8 mouse cellular contexts compared by ENCODE assay signal in the genomic region with DNA sequence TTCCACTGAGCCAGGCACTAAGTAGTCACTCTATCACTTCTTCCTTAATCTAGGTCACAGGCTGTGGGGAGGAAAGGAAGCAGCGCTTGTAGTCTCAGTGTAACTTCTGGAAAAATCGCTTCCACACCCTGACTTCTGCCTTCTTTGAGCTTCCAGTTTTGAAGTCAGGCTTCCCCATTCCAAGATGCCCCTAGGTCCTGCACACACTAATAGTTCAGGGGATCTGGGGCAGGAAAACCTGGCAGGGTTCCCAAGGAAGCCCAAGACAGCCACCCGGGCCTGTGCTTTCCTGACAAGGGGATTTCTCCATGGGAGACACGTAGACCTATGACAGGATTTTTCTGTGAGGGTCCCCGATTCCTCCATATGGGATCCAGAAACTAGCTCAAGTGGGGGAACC. TPM values are rescaled to one million over a fixed set of nuclear protein-coding genes. Genes with fewer than 3 reads are reported as not detected.
A peak's percentile ranks its signal among the peaks of the same experiment; 100 is the strongest.
DNase-seq lines count a peak whose midpoint lies in the region; ATAC-seq and TF ChIP-seq lines count a peak whose summit lies in the region.

No protein-coding gene starts in this region.

- peak; percentile 12 to 33 for DNase-seq in layer of hippocampus, postnatal 14 days (ENCODE audit: low spot score in 2 of 2)
- no peak for DNase-seq in layer of hippocampus, adult 11-12 months (ENCODE audit: low spot score)
- peak; percentile 44 to 52 for DNase-seq in cerebellum, postnatal 25 days
- peak; percentile 34 to 50 for DNase-seq in heart, postnatal 36 days
- no peak for DNase-seq in gastrocnemius, postnatal 14 days
- no peak for DNase-seq in frontal cortex, postnatal 14 days (ENCODE audit: low spot score in 2 of 2)

- H3ac ChIP-seq in myocyte (ENCODE audit: control insufficient read depth, insufficient read length): peak overlapping the region; percentile 55

- TF ChIP-seq POLR2A in myocyte (IDR thresholded peaks at IDR 0.05; ENCODE audit: insufficient read length, low read depth): no peak

- peak overlapping the region; percentile 93 for H3K9ac ChIP-seq in limb, embryonic 15.5 days

- H3K4me1 ChIP-seq in limb, embryonic 15.5 days: peaks cover 43% of the 10 kb centered on the region

- no peaks in the 10 kb centered on the region for H3K27me3 ChIP-seq in limb, embryonic 15.5 days
- no peaks in the 10 kb centered on the region for H3K27me3 ChIP-seq in myocyte (ENCODE audit: control insufficient read depth, insufficient read depth, insufficient read length)

- H3K4me3 ChIP-seq in limb, embryonic 15.5 days: peak overlapping the region; percentile 94
- H3K4me3 ChIP-seq in myocyte: peak overlapping the region; percentile 89

- 20% methylated on average over 5 of the region's 5 CpGs for WGBS in limb, embryonic 15.5 days

- intact Hi-C loops in heart, postnatal 36 days (cut with DNase I): loop anchor here (2.0 kb wide), 1 partner anchor 36 kb away; no protein-coding TSS in a partner anchor
- intact Hi-C loops in gastrocnemius, postnatal 14 days (cut with DNase I; ENCODE audit: low total_unique reads): no loop called here

- ATAC-seq in limb, embryonic 15.5 days (ENCODE audit: insufficient number of reproducible peaks, low FRiP score, low TSS enrichment, low read depth): no peak

- H3K9me3 ChIP-seq in limb, embryonic 15.5 days: no peaks in the 10 kb centered on the region

- H3K4me2 ChIP-seq in limb, embryonic 15.5 days: peak overlapping the region; percentile 74
- peak overlapping the region; percentile 98 for H3K4me2 ChIP-seq in myocyte (ENCODE audit: low read depth)

- peaks cover 56% of the 10 kb centered on the region for H3K79me2 ChIP-seq in myocyte (ENCODE audit: control insufficient read depth, insufficient read depth)

- H3K27ac ChIP-seq in limb, embryonic 15.5 days: peak overlapping the region; percentile 90

- peaks cover 10% of the 10 kb centered on the region for H3K36me3 ChIP-seq in limb, embryonic 15.5 days
- H3K36me3 ChIP-seq in myocyte (ENCODE audit: control insufficient read depth, insufficient read depth): no peaks in the 10 kb centered on the region

TF ChIP-seq in myocyte, 11 proteins besides CTCF, POLR2A, EP300 and RAD21:
- TF ChIP-seq USF1 (IDR thresholded peaks at IDR 0.05; ENCODE audit: low read depth) (no peak), TCF3 (IDR thresholded peaks at IDR 0.05; ENCODE audit: insufficient read length, low read depth) (no peak), E2F4 (IDR thresholded peaks at IDR 0.05; ENCODE audit: insufficient read depth) (no peak), REST (IDR thresholded peaks at IDR 0.05; ENCODE audit: insufficient read depth, insufficient read length) (no peak), SRF (IDR thresholded peaks at IDR 0.05; ENCODE audit: control insufficient read depth, insufficient read length, low read depth) (no peak), MAX (IDR thresholded peaks at IDR 0.05; ENCODE audit: low read depth) (no peak), TCF12 (IDR thresholded peaks at IDR 0.05; ENCODE audit: insufficient read depth, poor library complexity, severe bottlenecking) (no peak), MYOD1 (IDR thresholded peaks at IDR 0.05; ENCODE audit: control insufficient read depth in 1 of 3, insufficient read length in 2 of 3, low read depth in 2 of 3) (no peak), POLR2AphosphoS2 (IDR thresholded peaks at IDR 0.05; ENCODE audit: insufficient read length, low read depth) (no peak), CEBPB (IDR thresholded peaks at IDR 0.05; ENCODE audit: insufficient read depth, poor library complexity, severe bottlenecking) (no peak)

RNA-seq across cellular contexts. Expression of a gene that starts 0.9 kb away (rescaled TPM):
- 100 to 1,000 TPM; 137 to 144 TPM for total RNA-seq in layer of hippocampus, postnatal 14 days (2021)
- total RNA-seq in heart, postnatal 36 days (2021): 10 to 100 TPM; 35.1 to 43.5 TPM
- 72.3 and 75.0 TPM in 2 replicates for polyA plus RNA-seq in limb, embryonic 15.5 days (2015; fragmentation: Nextera tagmentation; extraction: Ambion mirVana)
- polyA plus RNA-seq in myocyte (2012; fragmentation: generic; extraction: Trizol): 68.0 TPM
- total RNA-seq in gastrocnemius, postnatal 14 days (2021): 10 to 100 TPM; 23.7 to 25.2 TPM

RNA-seq across cellular contexts. Expression of a gene that starts 13.9 kb away (rescaled TPM):
- 10 to 100 TPM; 60.6 to 62.2 TPM for total RNA-seq in layer of hippocampus, postnatal 14 days (2021)
- 10 to 100 TPM; 22.5 to 27.0 TPM for total RNA-seq in heart, postnatal 36 days (2021)
- 14.2 and 15.3 TPM in 2 replicates for polyA plus RNA-seq in limb, embryonic 15.5 days (2015; fragmentation: Nextera tagmentation; extraction: Ambion mirVana)
- 20.6 TPM for polyA plus RNA-seq in myocyte (2012; fragmentation: generic; extraction: Trizol)
- 10 to 100 TPM; 25.5 to 26.1 TPM for total RNA-seq in gastrocnemius, postnatal 14 days (2021)

RNA-seq across cellular contexts. Expression of a gene that starts 39.2 kb away (rescaled TPM):
- total RNA-seq in layer of hippocampus, postnatal 14 days (2021): 10 to 100 TPM; 44.8 to 54.7 TPM
- total RNA-seq in heart, postnatal 36 days (2021): 1 to 10 TPM; 2.5 to 2.9 TPM
- polyA plus RNA-seq in limb, embryonic 15.5 days (2015; fragmentation: Nextera tagmentation; extraction: Ambion mirVana): 25.9 and 31.0 TPM in 2 replicates
- polyA plus RNA-seq in myocyte (2012; fragmentation: generic; extraction: Trizol): 1.9 TPM
- 1 to 10 TPM; 3.2 to 3.5 TPM for total RNA-seq in gastrocnemius, postnatal 14 days (2021)

RNA-seq across cellular contexts. Expression of a gene that starts 39.4 kb away (rescaled TPM):
- total RNA-seq in layer of hippocampus, postnatal 14 days (2021): 10 to 100 TPM; 16.1 to 19.0 TPM
- 1 to 10 TPM; 5.3 to 6.7 TPM for total RNA-seq in heart, postnatal 36 days (2021)
- polyA plus RNA-seq in limb, embryonic 15.5 days (2015; fragmentation: Nextera tagmentation; extraction: Ambion mirVana): 55.8 and 57.7 TPM in 2 replicates
- 25.1 TPM for polyA plus RNA-seq in myocyte (2012; fragmentation: generic; extraction: Trizol)
- 1 to 10 TPM; 5.5 to 7.4 TPM for total RNA-seq in gastrocnemius, postnatal 14 days (2021)

RNA-seq across cellular contexts. Expression of a gene that starts 56.9 kb away (rescaled TPM):
- total RNA-seq in layer of hippocampus, postnatal 14 days (2021): 10 to 100 TPM; 41.0 to 45.9 TPM
- 10 to 100 TPM; 29.5 to 29.7 TPM for total RNA-seq in heart, postnatal 36 days (2021)
- polyA plus RNA-seq in limb, embryonic 15.5 days (2015; fragmentation: Nextera tagmentation; extraction: Ambion mirVana): 59.0 and 71.7 TPM in 2 replicates
- polyA plus RNA-seq in myocyte (2012; fragmentation: generic; extraction: Trizol): 93.1 TPM
- 10 to 100 TPM; 23.6 to 30.0 TPM for total RNA-seq in gastrocnemius, postnatal 14 days (2021)

Comparison
In these comparisons a context has a peak if more than half of its experiments do, and no peak if none do; other contexts are left out.
1. DNase-seq: peak in layer of hippocampus, postnatal 14 days (2 of 2), cerebellum, postnatal 25 days (2 of 2) and heart, postnatal 36 days (2 of 2); none in layer of hippocampus, adult 11-12 months (single experiment), gastrocnemius, postnatal 14 days (single experiment) and frontal cortex, postnatal 14 days (0 of 2).
2. RNA of a gene that starts 39.2 kb away (total RNA-seq): 44.8 to 54.7 TPM in layer of hippocampus, postnatal 14 days; 3.2 to 3.5 TPM in gastrocnemius, postnatal 14 days and 2.5 to 2.9 TPM in heart, postnatal 36 days; every median in the first group is over 10 times any median in the second.